Mouse (Mus musculus) forebrain, postnatal 0 days (tissue): Measurements from ENCODE around the gene Fam227b. TPM values are rescaled to one million over a fixed set of nuclear protein-coding genes. Genes with fewer than 3 reads are reported as not detected.
A peak's percentile ranks its signal among the peaks of the same experiment; 100 is the strongest.

Experiments used
- ATAC-seq: fragments of 200-750 bp; cut with Nextera tagmentation; 2 replicates; pipeline ENCODE4 v1.8.0; 2017; ENCODE audit warnings: mild to moderate bottlenecking, moderate library complexity
- DNase-seq: peaks from one replicate; pipeline ENCODE4 v3.0.0-alpha.2; 2015
- H3K27ac ChIP-seq: fragments of 300-500 bp; sonication (generic); 2 replicates; pipeline ENCODE4 v1.5.1; 2014; ENCODE audit warnings: low read depth, mild to moderate bottlenecking, antibody characterized with exemption, low read length, moderate library complexity, mixed read lengths
- H3K27me3 ChIP-seq: fragments of 300-500 bp; sonication (generic); 2 replicates; pipeline ENCODE4 v1.6.1; 2014; ENCODE audit warnings: mild to moderate bottlenecking, low read length, mixed read lengths; ENCODE audit not compliant: insufficient read depth
- H3K36me3 ChIP-seq: fragments of 300-500 bp; sonication (generic); 2 replicates; pipeline ENCODE4 v1.6.1; 2014; ENCODE audit warnings: mild to moderate bottlenecking, moderate library complexity; ENCODE audit not compliant: insufficient read depth
- H3K4me1 ChIP-seq: fragments of 300-500 bp; sonication (generic); 2 replicates; pipeline ENCODE4 v1.6.1; 2014; ENCODE audit warnings: antibody characterized with exemption; ENCODE audit not compliant: insufficient read depth
- H3K4me2 ChIP-seq: fragments of 300-500 bp; sonication (generic); 2 replicates; pipeline ENCODE4 v1.6.1; 2014; ENCODE audit warnings: low read depth, mild to moderate bottlenecking, moderate library complexity
- H3K4me3 ChIP-seq: fragments of 300-500 bp; sonication (generic); 2 replicates; pipeline ENCODE4 v1.5.1; 2014; ENCODE audit warnings: low read depth, low read length, mixed read lengths
- H3K9ac ChIP-seq: fragments of 300-500 bp; sonication (generic); 2 replicates; pipeline ENCODE4 v1.6.1; 2014; ENCODE audit warnings: mild to moderate bottlenecking
- H3K9me3 ChIP-seq: fragments of 300-500 bp; sonication (generic); 2 replicates; pipeline ENCODE4 v1.6.1; 2016; ENCODE audit warnings: low read length
- CTCF ChIP-seq: sonication (generic); IDR thresholded peaks from 2 replicates; pipeline ENCODE4 v1.5.1; 2016; ENCODE audit warnings: antibody characterized with exemption, control low read depth, low read depth
- WGBS: fragments of 180-500 bp; shearing (Covaris S2); extraction: QIAGEN DNeasy Blood & Tissue Kit; methylation state at CpG from one replicate; pipeline ENCODE4 v1.1.7; 2014; 5-methylcytosine and 5-hydroxymethylcytosine counted together
- polyA plus RNA-seq: library from polyadenylated mRNA; unstranded; fragments of >200 nt; fragmentation: Nextera tagmentation; extraction: Ambion mirVana; gene quantifications from 2 replicates; pipeline ENCODE4 v1.2.1, GENCODE M21; 2015
- total RNA-seq: library from RNA; depleted of rRNA; stranded (reverse); fragments of >200 nt; gene quantifications from 2 replicates; pipeline ENCODE4 v1.2.3, GENCODE M21; 2014

The Fam227b gene
- total and polyA plus RNA-seq, 2 experiments from 2014 or later, result not detected

GRCm38 (mm10) chr2:126040651-126041050, 111.2 kb downstream of the Fam227b start:
- 92% methylated on average over 2 of the region's 2 CpGs for WGBS
- Histone ChIP-seq H3K4me3 (no peak overlapping the region), H3K27ac (no peak overlapping the region), H3K4me2 (no peak overlapping the region), H3K9ac (no peak overlapping the region), H3K27me3 (no peaks in the 10 kb centered on the region), H3K9me3 (no peaks in the 10 kb centered on the region), H3K36me3 (no peaks in the 10 kb centered on the region), H3K4me1 (no peaks in the 10 kb centered on the region)
- TF ChIP-seq CTCF, result no peak
- no peak for ATAC-seq
- DNase-seq, result no peak

GRCm38 (mm10) chr2:126039414-126039891, 112.4 kb downstream of the Fam227b start:
- Histone ChIP-seq H3K4me3 (no peak overlapping the region), H3K27ac (no peak overlapping the region), H3K27me3 (no peaks in the 10 kb centered on the region), H3K9ac (no peak overlapping the region), H3K9me3 (no peaks in the 10 kb centered on the region), H3K36me3 (no peaks in the 10 kb centered on the region), H3K4me2 (no peak overlapping the region), H3K4me1 (no peaks in the 10 kb centered on the region)
- DNase-seq, result no peak
- no peak for TF ChIP-seq CTCF
- WGBS, result 82% methylated on average over 4 of the region's 4 CpGs
- ATAC-seq, result no peak

DNA sequence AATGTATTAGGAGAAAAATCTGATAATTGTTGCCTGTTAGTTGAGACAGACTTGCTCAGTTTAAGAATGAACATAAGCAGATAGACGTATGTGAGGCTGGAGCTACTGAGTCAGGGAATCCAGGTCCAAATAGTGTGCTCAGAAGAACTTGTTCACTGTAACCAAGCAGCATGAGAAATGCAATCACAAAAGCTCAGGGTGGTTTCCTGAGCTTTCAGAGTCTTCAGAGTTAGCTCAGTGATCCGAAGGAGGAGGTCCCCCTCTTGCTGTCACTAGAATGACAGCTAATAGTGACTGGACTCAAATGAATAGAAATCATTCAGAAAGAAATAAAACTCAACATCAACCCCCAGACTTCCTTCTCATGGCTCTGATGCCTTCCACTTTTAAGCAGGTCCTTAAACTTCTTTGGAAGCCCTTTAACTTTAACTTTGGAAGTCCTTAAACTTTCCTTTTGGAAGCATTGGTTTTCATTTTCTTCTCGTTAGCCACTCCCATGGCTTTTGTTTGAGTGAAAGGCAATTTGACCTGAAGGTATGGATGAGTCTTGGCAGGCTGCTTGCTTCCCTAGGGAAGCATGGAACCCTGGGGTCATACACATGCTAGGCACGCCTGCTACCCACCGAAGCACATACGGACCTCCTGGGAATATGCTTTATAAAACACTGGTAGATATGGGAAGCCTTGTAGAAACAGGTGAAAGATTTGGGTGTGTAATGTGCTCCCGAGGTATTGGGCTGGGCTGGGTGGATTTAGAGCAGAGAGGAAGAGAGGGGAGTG, 113.4 kb downstream of the Fam227b start:
- 60% methylated on average over 7 of the region's 7 CpGs for WGBS
- ATAC-seq (no peak), DNase-seq (no peak)
- Histone ChIP-seq H3K9me3 (no peaks in the 10 kb centered on the region), H3K4me1 (no peaks in the 10 kb centered on the region), H3K9ac (no peak overlapping the region), H3K27me3 (no peaks in the 10 kb centered on the region), H3K36me3 (no peaks in the 10 kb centered on the region), H3K27ac (no peak overlapping the region), H3K4me3 (no peak overlapping the region), H3K4me2 (no peak overlapping the region)
- no peak for TF ChIP-seq CTCF

DNA sequence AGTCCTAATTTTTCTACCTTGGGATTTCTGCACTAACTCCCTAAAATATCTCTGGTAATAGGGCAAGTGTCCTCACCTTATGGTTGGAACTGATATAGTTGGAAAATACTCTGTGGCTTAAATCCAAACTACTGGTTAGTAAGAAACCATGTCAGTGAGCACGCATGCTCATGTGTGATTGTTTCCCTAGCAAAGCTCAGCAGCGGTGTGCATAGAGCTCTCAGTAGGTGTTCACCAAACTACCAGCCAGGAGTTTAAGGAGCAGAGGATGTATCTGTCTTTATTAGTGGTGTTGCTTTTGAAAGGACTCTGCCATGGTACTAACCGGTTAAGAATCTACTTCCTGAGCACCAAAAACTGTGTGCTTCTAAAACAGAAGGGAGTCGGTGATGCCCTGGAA, 115.7 kb downstream of the Fam227b start:
- Histone ChIP-seq H3K4me1 (no peaks in the 10 kb centered on the region), H3K27me3 (no peaks in the 10 kb centered on the region), H3K36me3 (no peaks in the 10 kb centered on the region), H3K4me3 (no peak overlapping the region), H3K9me3 (no peaks in the 10 kb centered on the region), H3K4me2 (no peak overlapping the region), H3K9ac (no peak overlapping the region), H3K27ac (no peak overlapping the region)
- DNase-seq (no peak), ATAC-seq (no peak)
- no peak for TF ChIP-seq CTCF
- WGBS, result 89% methylated on average over 4 of the region's 4 CpGs

DNA sequence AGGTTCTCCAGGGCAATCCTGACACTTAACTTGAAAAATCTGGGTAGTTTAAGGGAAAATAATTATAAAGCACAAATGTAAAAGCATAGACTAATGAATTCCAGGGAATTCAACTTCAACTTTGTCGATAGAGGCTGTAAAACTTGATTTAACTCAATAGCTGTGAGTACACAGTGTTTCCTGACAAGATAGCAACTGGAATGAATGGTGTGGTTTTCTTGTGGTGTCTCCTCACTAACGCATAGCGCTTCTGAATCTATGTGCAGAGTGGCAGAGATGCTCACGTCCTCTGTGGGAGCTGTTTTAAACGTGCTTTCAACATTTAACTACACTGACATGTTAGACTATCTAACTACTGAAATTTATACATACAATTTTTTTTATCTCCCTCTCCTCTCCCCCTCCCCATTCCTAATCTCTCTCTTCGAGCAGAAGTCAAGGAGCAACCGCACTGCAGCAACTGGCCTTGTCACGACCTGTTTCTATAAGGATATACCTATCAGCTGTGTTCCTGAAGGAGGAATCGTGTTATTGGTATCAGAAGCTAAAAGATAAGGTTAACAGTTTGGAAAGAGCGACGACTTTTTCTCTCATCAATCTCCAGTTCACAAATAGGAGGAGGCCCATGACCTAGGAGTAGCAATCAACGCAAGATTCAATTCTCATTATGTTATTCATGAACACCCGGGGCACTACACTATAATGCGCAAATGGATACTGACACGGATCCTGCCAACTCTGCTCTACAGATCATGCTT, 116.6 kb downstream of the Fam227b start:
- DNase-seq (no peak), ATAC-seq (no peak)
- Histone ChIP-seq H3K36me3 (no peaks in the 10 kb centered on the region), H3K9me3 (no peaks in the 10 kb centered on the region), H3K27me3 (no peaks in the 10 kb centered on the region), H3K4me1 (no peaks in the 10 kb centered on the region), H3K27ac (no peak overlapping the region), H3K4me2 (no peak overlapping the region), H3K4me3 (no peak overlapping the region), H3K9ac (no peak overlapping the region)
- no peak for TF ChIP-seq CTCF
- WGBS, result 83% methylated on average over 15 of the region's 15 CpGs

GRCm38 (mm10) chr2:126034379-126035005, 117.3 kb downstream of the Fam227b start, which contains the start of gene Fgf7:
Gene Fgf7, plus strand, starts transcription at chr2:126034658.
- H3K4me1 ChIP-seq, result no peaks in the 10 kb centered on the region
- DNase-seq (peak; percentile 66), ATAC-seq (peak; percentile 87)
- H3K9me3 ChIP-seq, result no peaks in the 10 kb centered on the region
- H3K27me3 ChIP-seq, result no peaks in the 10 kb centered on the region
- H3K36me3 ChIP-seq, result no peaks in the 10 kb centered on the region
- H3K27ac ChIP-seq, result no peak within 1 kb of the TSS
- peak; percentile 71 for TF ChIP-seq CTCF
- H3K4me2 ChIP-seq, result no peak within 1 kb of the TSS
- no peak within 1 kb of the TSS for H3K4me3 ChIP-seq
- no peak within 1 kb of the TSS for H3K9ac ChIP-seq
- WGBS, result 24% methylated on average over 15 of the region's 15 CpGs
